Mouse (Mus musculus) brain, embryonic 14.5 days (tissue): ENCODE measurements around the gene Il3. TPM values are rescaled to one million over a fixed set of nuclear protein-coding genes. Genes with fewer than 3 reads are reported as not detected.

Experiments used
- DNase-seq: peaks from one replicate; pipeline ENCODE4 v3.0.0-alpha.2; 2011; ENCODE audit warnings: low read depth
- CTCF ChIP-seq: fragments of 200-500 bp; IDR thresholded peaks from 2 replicates; pipeline ENCODE4 v1.5.1; 2012; ENCODE audit warnings: inconsistent platforms, mild to moderate bottlenecking, moderate library complexity, borderline replicate concordance; ENCODE audit not compliant: insufficient read depth, insufficient read length; ENCODE audit errors: extremely low read depth
- POLR2A ChIP-seq: fragments of 200-500 bp; IDR thresholded peaks from 2 replicates; pipeline ENCODE4 v1.6.1; 2012; ENCODE audit warnings: mild to moderate bottlenecking, inconsistent platforms, borderline replicate concordance; ENCODE audit not compliant: poor library complexity, insufficient read depth, insufficient read length, severe bottlenecking; ENCODE audit errors: extremely low read depth
- polyA plus RNA-seq: library from polyadenylated mRNA; depleted of rRNA; stranded (reverse); fragments of >200 nt; gene quantifications from 2 replicates; pipeline ENCODE4 v1.2.3, GENCODE M21; 2012

Il3 gene
- polyA plus RNA-seq, 1 experiment, result not detected

DNA sequence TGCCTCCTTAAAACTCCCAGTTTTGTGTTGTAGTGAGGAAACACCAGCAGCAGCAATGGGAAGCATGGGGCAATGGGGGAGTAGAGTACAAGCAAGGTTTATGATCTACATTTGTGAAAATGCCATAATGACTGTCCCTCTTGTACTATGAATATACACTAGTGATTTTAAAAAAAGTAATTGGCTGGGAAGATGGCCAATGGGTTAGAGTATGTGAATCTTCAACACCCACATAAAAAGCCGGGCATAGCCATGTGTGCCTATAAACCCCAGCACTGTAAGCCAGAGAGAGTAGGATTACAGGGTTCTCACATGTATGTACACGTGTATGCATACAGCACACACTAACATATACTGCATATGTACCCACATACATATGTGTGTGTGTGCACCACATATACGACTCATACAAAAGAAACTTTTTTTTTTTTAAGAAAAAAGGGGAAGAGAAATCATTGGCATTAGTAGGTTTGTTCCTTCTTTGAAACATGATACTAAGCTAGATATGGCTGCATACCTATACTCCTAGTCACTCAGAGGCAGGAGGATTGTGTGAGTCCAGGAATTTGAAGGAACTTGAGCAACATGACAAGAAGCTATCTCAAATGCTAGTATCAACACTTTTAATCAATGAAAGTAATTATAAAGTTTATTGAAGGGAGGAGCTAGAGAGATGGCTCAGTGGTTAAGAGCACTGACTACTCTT is 2.3 kb upstream of the Il3 start:
- no peak for DNase-seq
- no peak for TF ChIP-seq CTCF

DNA sequence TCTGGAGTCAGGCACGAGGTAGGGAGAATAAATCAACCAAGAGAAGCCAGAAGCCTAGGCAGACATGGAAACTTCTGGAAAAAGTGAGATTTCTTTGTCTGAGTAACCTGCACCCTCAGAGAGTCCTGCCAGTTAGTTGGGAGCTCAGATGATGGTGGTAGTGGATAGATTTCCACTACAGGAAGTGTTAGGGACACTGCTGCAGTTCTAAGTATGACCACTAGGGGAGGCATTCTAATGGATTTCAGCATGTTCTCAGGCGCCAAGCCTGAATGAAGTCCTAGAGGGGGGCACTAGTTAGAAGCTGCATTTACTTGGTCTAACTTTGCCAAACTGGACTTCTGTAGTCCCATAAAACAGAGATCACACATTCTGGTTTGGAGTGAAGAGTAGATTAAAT is 2.5 kb downstream of the Il3 start:
- TF ChIP-seq CTCF (peak; percentile 66; the same call in 1 of the 2 replicates), POLR2A (no peak)
- peak; percentile 57 for DNase-seq

DNA sequence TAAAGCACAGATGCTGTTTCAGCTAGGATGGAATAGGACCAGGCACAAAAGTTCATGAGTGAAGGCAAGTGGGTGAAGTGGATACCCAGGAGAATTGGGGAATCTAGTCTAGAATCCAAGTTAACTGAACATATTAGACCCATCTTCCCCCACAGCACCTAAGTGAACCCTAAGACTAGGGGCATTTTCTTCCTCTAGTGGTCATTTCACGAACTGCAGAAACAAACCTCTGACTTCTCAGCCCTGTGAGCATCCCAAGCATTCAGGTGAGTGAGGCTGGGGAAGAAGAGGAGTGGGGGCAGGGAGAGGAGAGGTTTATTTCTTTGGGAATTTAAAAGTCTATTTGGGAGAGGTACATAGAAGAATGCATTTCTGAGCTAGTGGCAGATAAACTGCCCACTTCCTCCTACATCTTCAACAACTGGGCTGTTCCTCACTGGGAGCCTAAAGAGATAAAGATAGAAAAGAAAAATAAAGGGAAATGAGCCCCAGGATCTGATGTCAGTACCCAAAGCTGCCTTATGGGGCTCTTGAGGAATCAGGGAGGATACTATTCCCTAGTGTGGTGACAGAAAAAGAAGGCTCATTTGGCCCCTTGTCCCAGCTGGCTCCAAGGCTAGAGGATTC is 3.6 kb downstream of the Il3 start:
- TF ChIP-seq POLR2A, result no peak
- peak; percentile 13; the same call in 1 of the 2 replicates for TF ChIP-seq CTCF
- no peak for DNase-seq

GRCm38 (mm10) chr11:54256624-54257376 is 10.3 kb downstream of the Il3 start:
- DNase-seq, result peak; percentile 93
- no peak for TF ChIP-seq POLR2A
- peak; percentile 70; the same call in 1 of the 2 replicates for TF ChIP-seq CTCF

- DNase-seq, result peak; percentile 28
- peak; percentile 20; the same call in 1 of the 2 replicates for TF ChIP-seq CTCF
- TF ChIP-seq POLR2A, result no peak
These were observed 13.0 kb downstream of the Il3 start for GRCm38 (mm10) chr11:54254114-54254513.

DNA sequence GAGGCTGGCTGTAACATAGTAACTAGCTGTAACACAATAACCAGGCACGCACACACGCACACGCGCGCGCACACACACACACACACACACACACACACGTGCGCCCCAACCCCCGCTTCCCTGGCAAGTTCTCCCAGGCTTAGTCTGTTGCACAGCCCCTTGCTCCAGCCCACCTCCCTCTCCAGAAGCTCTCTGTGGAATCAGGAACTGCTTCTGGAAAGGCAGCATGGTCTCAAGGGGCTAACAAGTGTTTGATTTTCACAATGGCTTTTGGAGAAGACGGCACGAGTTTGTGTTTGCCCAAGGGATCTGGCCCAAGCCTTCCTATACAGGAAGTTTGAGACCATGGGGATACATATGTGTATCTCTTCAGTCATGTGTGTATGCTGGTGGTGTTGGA is 16.5 kb downstream of the Il3 start:
- DNase-seq, result no peak

DNA sequence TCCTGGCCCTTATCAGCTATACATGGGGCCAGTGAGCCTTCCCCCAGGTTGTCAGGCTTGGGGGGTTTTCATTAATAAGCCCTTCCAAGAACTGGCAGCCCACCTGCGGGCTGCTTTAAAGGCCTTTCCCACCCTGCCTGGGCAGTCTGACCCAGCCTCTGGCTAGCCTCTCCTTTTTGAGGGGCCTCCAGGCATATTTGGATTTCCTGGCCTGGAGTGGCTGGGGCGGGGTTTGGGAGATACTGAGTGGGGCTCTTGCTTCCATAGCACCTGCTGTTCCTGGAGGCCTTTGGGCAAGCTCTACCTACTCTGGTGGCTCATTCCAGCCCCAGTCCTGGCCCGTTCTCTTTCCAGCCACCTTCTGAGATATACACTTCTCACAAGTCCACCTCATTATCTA is 17.3 kb downstream of the Il3 start:
- DNase-seq, result no peak
- TF ChIP-seq POLR2A, result no peak
- no peak for TF ChIP-seq CTCF

More for the DNA sequence above, 16.5 kb downstream of the Il3 start:
- no peak for TF ChIP-seq CTCF
- TF ChIP-seq POLR2A, result no peak

DNA sequence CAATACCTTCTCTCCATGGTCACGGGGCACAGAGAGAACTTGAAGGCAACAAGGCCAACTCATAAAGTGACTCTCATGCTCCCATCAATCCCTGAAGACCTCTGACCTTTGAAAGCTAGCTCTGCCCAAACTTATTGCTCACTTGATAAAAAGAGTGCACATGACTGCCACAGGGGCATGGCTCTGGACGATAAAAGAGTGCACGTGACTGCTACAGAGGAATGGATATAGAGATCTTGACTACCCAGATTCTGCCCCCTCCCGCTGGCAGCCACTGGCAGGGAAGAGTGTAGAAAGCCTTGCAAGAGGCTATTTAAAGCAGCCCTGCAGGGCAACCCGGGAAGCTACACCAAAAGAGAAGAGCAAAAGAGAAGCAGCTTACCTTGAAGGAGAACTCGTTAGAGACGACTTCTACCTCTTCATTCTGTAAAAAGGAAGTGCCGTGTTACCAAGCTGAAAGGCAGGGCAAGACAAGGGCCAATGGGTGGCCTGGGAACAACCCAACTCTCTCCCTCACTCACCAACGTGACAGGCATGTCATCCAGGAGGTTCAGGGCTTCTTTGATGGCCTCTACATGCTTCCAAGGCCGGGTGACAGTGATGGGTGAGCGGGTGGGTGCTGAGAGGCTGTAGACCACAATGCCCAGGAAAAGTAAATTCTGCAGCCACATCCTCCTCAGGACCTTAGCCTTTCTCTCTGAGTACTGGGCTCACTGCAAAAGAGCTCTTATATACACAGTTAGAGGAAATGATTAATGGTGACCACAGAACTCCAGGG is 17.9 kb downstream of the Il3 start, which contains the start of gene Csf2:
TSS of gene Csf2 (minus strand) at position 728 of the 778 bp plus-strand sequence.
- DNase-seq, result no peak
- TF ChIP-seq CTCF, result no peak
- no peak for TF ChIP-seq POLR2A

- TF ChIP-seq POLR2A, result no peak
- no peak for TF ChIP-seq CTCF
- peak; percentile 22 for DNase-seq
These were observed 19.7 kb downstream of the Il3 start for GRCm38 (mm10) chr11:54247251-54247950.

- no peak for DNase-seq
- TF ChIP-seq CTCF (no peak), POLR2A (no peak)
These were observed 22.6 kb downstream of the Il3 start for GRCm38 (mm10) chr11:54244465-54244864.
